Mouse (Mus musculus) thymus, postnatal 25 days (tissue): ENCODE results near the gene Tcf15.

Experiments
- DNase-seq: peaks from one replicate; pipeline ENCODE4 v3.0.0; 2022

Gene Tcf15

GRCm38 (mm10) chr2:152176659-152177058, 33.3 kb downstream of the Tcf15 start:
- no peak for DNase-seq

GRCm38 (mm10) chr2:152177162-152177805, 33.9 kb downstream of the Tcf15 start:
- no peak for DNase-seq

GRCm38 (mm10) chr2:152177806-152178170, 34.4 kb downstream of the Tcf15 start:
- DNase-seq, result no peak

- no peak for DNase-seq
These were observed 35.0 kb downstream of the Tcf15 start for GRCm38 (mm10) chr2:152178345-152178744.

GRCm38 (mm10) chr2:152179301-152179700, 35.9 kb downstream of the Tcf15 start:
- DNase-seq, result no peak

GRCm38 (mm10) chr2:152180323-152180722, 37.0 kb downstream of the Tcf15 start:
- no peak for DNase-seq

- DNase-seq, result no peak
These were observed 43.8 kb downstream of the Tcf15 start for GRCm38 (mm10) chr2:152187132-152187531.

GRCm38 (mm10) chr2:152189213-152189612, 45.9 kb downstream of the Tcf15 start:
- no peak for DNase-seq

GRCm38 (mm10) chr2:152189640-152190039, 46.3 kb downstream of the Tcf15 start:
- DNase-seq, result no peak

- DNase-seq, result no peak
These were observed 46.8 kb downstream of the Tcf15 start for GRCm38 (mm10) chr2:152190161-152190560.

- DNase-seq, result no peak
These were observed 49.4 kb downstream of the Tcf15 start for GRCm38 (mm10) chr2:152192591-152193345.

GRCm38 (mm10) chr2:152193346-152193710, 50.0 kb downstream of the Tcf15 start:
- no peak for DNase-seq

- DNase-seq, result no peak
These were observed 51.2 kb downstream of the Tcf15 start for GRCm38 (mm10) chr2:152194586-152194985.

- no peak for DNase-seq
These were observed 53.5 kb downstream of the Tcf15 start for GRCm38 (mm10) chr2:152196896-152197295.

GRCm38 (mm10) chr2:152197301-152197712, 53.9 kb downstream of the Tcf15 start:
- DNase-seq, result peak; percentile 45
